12 mouse cellular contexts compared by ENCODE assay signal in the genomic region with DNA sequence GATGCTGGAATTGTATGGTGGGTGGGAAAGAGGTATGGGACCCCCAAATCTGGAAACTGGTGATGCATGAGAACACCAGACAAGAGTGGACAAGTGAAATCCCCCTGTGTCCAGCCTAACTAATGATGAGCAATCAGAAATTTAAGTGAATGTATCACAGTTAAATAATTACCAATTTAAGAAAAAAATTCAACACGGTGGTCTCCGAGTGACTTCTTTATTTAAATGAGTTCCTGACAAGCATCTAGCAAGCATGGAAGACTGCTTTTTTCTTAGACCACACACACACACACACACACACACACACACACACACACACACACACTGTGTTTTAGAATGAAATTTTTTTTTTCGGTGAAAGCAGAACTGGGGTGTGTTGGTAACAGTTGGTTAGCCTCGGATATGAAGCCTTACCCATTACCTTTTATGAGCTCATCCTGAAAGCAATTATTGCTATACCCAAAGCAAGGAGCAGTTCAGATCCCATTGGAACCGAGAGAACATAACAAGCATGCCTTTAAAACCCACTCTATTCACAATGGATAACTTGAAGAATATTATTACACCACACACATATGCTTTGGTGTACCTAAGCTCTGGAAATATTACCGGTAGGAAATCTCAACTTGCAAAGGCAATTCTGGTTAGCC.
DNase-seq lines count a peak whose midpoint lies in the region; ATAC-seq and TF ChIP-seq lines count a peak whose summit lies in the region.
"Had no signal": no experiment of that assay in that cellular context is flagged by ENCODE, and none has a peak within 500 bp of the region (broad histone marks: within the 10 kb centered on the region; RNA-seq: fewer than 3 reads in every experiment).

No protein-coding gene starts in this region.

- 69% methylated on average over 6 of the region's 6 CpGs for WGBS in forebrain, embryonic 10.5 days
- WGBS in forebrain, embryonic 15.5 days = 14% methylated on average over 6 of the region's 6 CpGs
- 62% methylated on average over 6 of the region's 6 CpGs for WGBS in midbrain, embryonic 10.5 days
- 27% methylated on average over 6 of the region's 6 CpGs for WGBS in neural tube, embryonic 15.5 days
- WGBS in lung, adult 2 months = 91% methylated on average over 6 of the region's 6 CpGs

- H3K27me3 ChIP-seq in forebrain, embryonic 10.5 days (ENCODE audit: poor library complexity, severe bottlenecking) = no peaks in the 10 kb centered on the region
- H3K27me3 ChIP-seq in forebrain, embryonic 15.5 days = no peaks in the 10 kb centered on the region
- H3K27me3 ChIP-seq in midbrain, embryonic 10.5 days (ENCODE audit: low read depth, poor library complexity, severe bottlenecking) = no peaks in the 10 kb centered on the region
- no peaks in the 10 kb centered on the region for H3K27me3 ChIP-seq in neural tube, embryonic 15.5 days (replicated peaks)
- H3K27me3 ChIP-seq: CH12.LX, Patski had no signal

- peaks cover 66% of the 10 kb centered on the region for H3K4me1 ChIP-seq in forebrain, embryonic 10.5 days
- peaks cover 26% of the 10 kb centered on the region for H3K4me1 ChIP-seq in forebrain, embryonic 15.5 days
- peaks cover 67% of the 10 kb centered on the region for H3K4me1 ChIP-seq in midbrain, embryonic 10.5 days
- H3K4me1 ChIP-seq in neural tube, embryonic 15.5 days = peaks cover 10% of the 10 kb centered on the region
- H3K4me1 ChIP-seq in lung, adult 2 months (ENCODE audit: control insufficient read depth, insufficient read depth, low read length) = no peaks in the 10 kb centered on the region

- no peak for TF ChIP-seq POLR2A in lung, adult 2 months (IDR thresholded peaks at IDR 0.05; ENCODE audit: borderline replicate concordance, extremely low read depth, low read depth, low read length)

- H3K9me3 ChIP-seq in forebrain, embryonic 10.5 days = 0 out of 2 replicates have a peak, but pooled peaks cover 2% of the 10 kb centered on the region
- no peaks in the 10 kb centered on the region for H3K9me3 ChIP-seq in forebrain, embryonic 15.5 days
- no peaks in the 10 kb centered on the region for H3K9me3 ChIP-seq in midbrain, embryonic 10.5 days (replicated peaks)
- H3K9me3 ChIP-seq in neural tube, embryonic 15.5 days (replicated peaks) = no peaks in the 10 kb centered on the region

- peak overlapping the region; percentile 25; the same call in 1 of the 2 replicates for H3K27ac ChIP-seq in forebrain, embryonic 10.5 days
- peak overlapping the region; percentile 93 for H3K27ac ChIP-seq in forebrain, embryonic 15.5 days (replicated peaks)
- H3K27ac ChIP-seq in midbrain, embryonic 10.5 days (replicated peaks) = peak overlapping the region; percentile 74
- H3K27ac ChIP-seq in neural tube, embryonic 15.5 days (replicated peaks) = peak overlapping the region; percentile 73

- peak overlapping the region; percentile 50 for H3K4me2 ChIP-seq in forebrain, embryonic 15.5 days (replicated peaks)
- peak overlapping the region; percentile 53 for H3K4me2 ChIP-seq in neural tube, embryonic 15.5 days
- H3K4me2 ChIP-seq: liver, embryonic 11.5 days had no signal

- no peak for DNase-seq in forebrain, embryonic 10.5 days (ENCODE audit: extremely low spot score, low spot score)
- no peak for DNase-seq in midbrain, embryonic 10.5 days (ENCODE audit: low spot score)
- DNase-seq in heart, adult 9 months (ENCODE audit: low spot score in 2 of 2) = no peak
- DNase-seq in lung, adult 2 months = no peak
- DNase-seq in kidney, postnatal 14 days = no peak
- DNase-seq: kidney, postnatal 36 days; lung, postnatal 14 days had no signal

- no peaks in the 10 kb centered on the region for H3K36me3 ChIP-seq in forebrain, embryonic 10.5 days (replicated peaks)
- H3K36me3 ChIP-seq in forebrain, embryonic 15.5 days = no peaks in the 10 kb centered on the region
- H3K36me3 ChIP-seq in midbrain, embryonic 10.5 days = 0 out of 2 replicates have a peak, but pooled peaks cover 3% of the 10 kb centered on the region
- no peaks in the 10 kb centered on the region for H3K36me3 ChIP-seq in neural tube, embryonic 15.5 days

- ATAC-seq in forebrain, embryonic 15.5 days (replicated peaks) = peak; percentile 23; the same call in 1 of the 2 replicates
- peak; percentile 61; the same call in 1 of the 2 replicates for ATAC-seq in neural tube, embryonic 15.5 days (ENCODE audit: low FRiP score)
- ATAC-seq: Patski had no signal

- peak overlapping the region; percentile 61 for H3K9ac ChIP-seq in forebrain, embryonic 15.5 days (replicated peaks)
- peak overlapping the region; percentile 37 for H3K9ac ChIP-seq in neural tube, embryonic 15.5 days (replicated peaks)

- no peak for TF ChIP-seq CTCF in lung, adult 2 months (IDR thresholded peaks at IDR 0.05; ENCODE audit: insufficient read depth, low read length)

- H3K4me3 ChIP-seq in forebrain, embryonic 10.5 days = no peak overlapping the region
- H3K4me3 ChIP-seq in forebrain, embryonic 15.5 days = peak overlapping the region; percentile 48
- peak overlapping the region; percentile 58 for H3K4me3 ChIP-seq in midbrain, embryonic 10.5 days
- H3K4me3 ChIP-seq in neural tube, embryonic 15.5 days (replicated peaks) = peak overlapping the region; percentile 38
- no peak overlapping the region for H3K4me3 ChIP-seq in lung, adult 2 months (replicated peaks; ENCODE audit: extremely low read depth, low read depth, low read length)

Comparison
In these comparisons a context has a peak if more than half of its experiments do, and no peak if none do; other contexts are left out.
1. H3K4me3 ChIP-seq: peak in forebrain, embryonic 15.5 days (single experiment), midbrain, embryonic 10.5 days (single experiment) and neural tube, embryonic 15.5 days (single experiment); none in forebrain, embryonic 10.5 days (single experiment) and lung, adult 2 months (single experiment).
2. H3K27ac ChIP-seq: peak in every context shown above with its lines; median percentile 93 in forebrain, embryonic 15.5 days; 74 in midbrain, embryonic 10.5 days; 73 in neural tube, embryonic 15.5 days; 25 in forebrain, embryonic 10.5 days.